Mouse (Mus musculus) heart, postnatal 14 days (tissue): ENCODE results near the gene Daxx. TPM values are rescaled to one million over a fixed set of nuclear protein-coding genes. Genes with fewer than 3 reads are reported as not detected.

Experiments
- DNase-seq, 2 experiments: peaks; one replicate each; pipeline ENCODE4 v3.0.0; 2021 to 2022
- intact Hi-C: fragments of 180-260 bp; cut with DNase I; formaldehyde crosslinking; loops from one replicate; pipeline ENCODE4 v1.15.1; 2025
- microRNA-seq, 2 experiments: library from miRNA; unstranded; fragments of <30 nt; microRNA quantifications; one replicate each; pipeline ENCODE4 v1.2.0; 2021 to 2022
- total RNA-seq, 2 experiments: library from RNA; stranded (reverse); gene quantifications; 2 replicates each; pipeline ENCODE4 v1.2.3; 2021

Gene Daxx
- total RNA-seq, 2 experiments from 2014 or later = 11.3 to 13.7 TPM

- intact Hi-C loops = loop anchor here (5.0 kb wide), 1 partner anchor 67 kb away; the partner anchor contains the start of gene Ring1
- peak; percentile 94 to 97 for DNase-seq
These were observed 46.5 kb downstream of the Daxx start, which contains the start of the genes Vps52 and Rps18 for GRCm38 (mm10) chr17:33955555-33956214. Gene Vps52, plus strand, starts transcription at chr17:33955812. Gene Rps18, minus strand, starts transcription at chr17:33956001.

DNA sequence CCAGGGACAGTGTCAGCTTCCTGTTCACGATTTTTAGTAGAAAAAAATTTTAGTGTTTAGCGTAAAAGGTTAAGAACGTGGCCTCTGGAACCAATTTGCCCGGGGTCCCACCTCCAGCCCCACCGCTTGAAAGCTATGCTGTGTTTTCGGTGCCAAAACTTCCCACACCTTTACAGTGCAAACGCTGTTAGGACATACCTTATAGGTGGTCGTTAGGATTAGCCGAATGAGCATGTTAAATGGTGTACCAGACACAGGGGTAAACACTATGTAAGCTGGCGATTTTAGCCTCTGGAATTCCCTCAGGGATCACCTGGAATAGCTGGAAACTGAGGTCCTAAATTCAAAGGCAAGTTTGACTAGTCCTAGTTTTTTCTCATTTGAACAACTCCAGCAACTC, 47.1 kb downstream of the Daxx start:
- intact Hi-C loops = loop anchor here (5.0 kb wide), 1 partner anchor 66 kb away; the partner anchor contains the start of gene Ring1
- no peak for DNase-seq

- no peak for DNase-seq
- intact Hi-C loops = loop anchor here (5.0 kb wide), 1 partner anchor 65 kb away; the partner anchor contains the start of gene Ring1
These were observed 48.3 kb downstream of the Daxx start for GRCm38 (mm10) chr17:33957493-33957892.

DNA sequence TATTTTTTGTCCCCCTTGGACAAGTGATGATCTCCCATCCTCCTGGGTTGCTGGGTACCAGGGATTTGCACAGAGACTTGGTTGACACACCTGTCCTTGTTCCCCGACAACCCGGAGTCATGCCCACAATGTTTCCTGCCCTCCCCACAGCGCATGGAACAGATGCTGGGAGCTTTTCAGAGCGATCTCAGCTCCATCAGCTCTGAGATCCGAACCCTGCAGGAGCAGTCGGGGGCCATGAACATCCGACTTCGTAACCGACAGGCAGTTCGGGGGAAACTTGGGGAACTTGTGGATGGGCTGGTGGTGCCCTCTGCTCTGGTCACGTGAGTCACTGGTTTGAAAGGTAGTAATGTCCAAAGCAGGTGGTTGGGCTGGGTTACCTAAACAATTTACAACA, 49.2 kb downstream of the Daxx start:
- intact Hi-C loops = loop anchor here (5.0 kb wide), 1 partner anchor 64 kb away; the partner anchor contains the start of gene Ring1
- DNase-seq = no peak

DNA sequence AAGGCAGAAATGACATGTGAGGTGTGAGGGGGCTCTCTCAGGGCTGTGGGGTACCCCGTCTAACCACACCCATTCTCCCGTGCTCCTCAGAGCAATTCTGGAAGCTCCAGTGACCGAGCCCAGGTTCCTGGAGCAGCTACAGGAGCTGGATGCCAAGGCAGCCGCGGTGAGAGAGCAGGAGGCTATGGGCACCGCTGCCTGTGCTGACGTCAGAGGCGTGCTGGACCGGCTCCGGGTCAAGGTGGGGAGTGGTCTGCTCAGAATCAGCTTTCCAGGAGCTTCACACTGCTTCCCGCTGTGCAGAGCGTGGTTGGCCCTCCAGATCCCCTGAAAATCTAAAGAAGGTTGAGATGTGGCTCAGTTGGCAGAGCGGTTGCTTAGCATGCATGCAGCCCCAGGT, 49.9 kb downstream of the Daxx start:
- DNase-seq = no peak
- intact Hi-C loops = loop anchor here (5.0 kb wide), 1 partner anchor 63 kb away; the partner anchor contains the start of gene Ring1

- intact Hi-C loops = loop anchor here (5.0 kb wide), 1 partner anchor 62 kb away; the partner anchor contains the start of gene Ring1
- no peak for DNase-seq
These were observed 50.7 kb downstream of the Daxx start for GRCm38 (mm10) chr17:33959948-33960347.

- intact Hi-C loops = no loop called here
- no peak for DNase-seq
These were observed 53.7 kb downstream of the Daxx start for GRCm38 (mm10) chr17:33962876-33963275.

Small RNA genes within 50 kb of the gene (microRNA-seq; reads per million reads assigned to microRNA genes)
- 0 reads per million in 2 experiments for gene Gm27740

Other genes starting within 250 kb of the Daxx start
- gene Hnrnpm, start 222.6 kb upstream of the Daxx start, total RNA-seq = 100 to 1,000 TPM; 101 to 111 TPM
- 100 to 1,000 TPM; 160 to 167 TPM for gene March2, start 190.7 kb upstream of the Daxx start, total RNA-seq
- gene Rab11b, start 148.9 kb upstream of the Daxx start, total RNA-seq = 100 to 1,000 TPM; 271 to 275 TPM
- gene Angptl4, start 127.6 kb upstream of the Daxx start, total RNA-seq = 10 to 100 TPM; 20.5 to 31.6 TPM
- gene Kank3, start 98.9 kb upstream of the Daxx start, total RNA-seq = 100 to 1,000 TPM in 1 of 2 experiments, 10 to 100 TPM in 1; 96.9 to 104 TPM
- 100 to 1,000 TPM; 736 to 815 TPM for gene Rps28, start 84.9 kb upstream of the Daxx start, total RNA-seq
- gene Ndufa7, start 84.8 kb upstream of the Daxx start, total RNA-seq = 100 to 1,000 TPM; 544 to 555 TPM
- 10 to 100 TPM; 25.0 to 26.6 TPM for gene Cd320, start 66.3 kb upstream of the Daxx start, total RNA-seq
- gene Gm7029, start 35.6 kb upstream of the Daxx start, total RNA-seq = not detected
- gene Kifc1, start 18.8 kb upstream of the Daxx start, total RNA-seq = 1 to 10 TPM; 4.1 to 5.8 TPM
- not detected for gene Platr17, start 4.3 kb upstream of the Daxx start, total RNA-seq
- gene Tapbp, start 6.5 kb downstream of the Daxx start, total RNA-seq = 100 to 1,000 TPM in 1 of 2 experiments, 10 to 100 TPM in 1; 92.8 to 100 TPM
- gene Zbtb22, start 6.5 kb downstream of the Daxx start, total RNA-seq = 10 to 100 TPM; 16.8 to 20.3 TPM
- 10 to 100 TPM; 54.7 to 58.6 TPM for gene Rgl2, start 20.1 kb downstream of the Daxx start, total RNA-seq
- 10 to 100 TPM; 62.7 to 73.7 TPM for gene Pfdn6, start 30.9 kb downstream of the Daxx start, total RNA-seq
- gene Wdr46, start 31.2 kb downstream of the Daxx start, total RNA-seq = 10 to 100 TPM; 10.4 to 11.5 TPM
- gene B3galt4, start 42.1 kb downstream of the Daxx start, total RNA-seq = 1 to 10 TPM; 2.2 to 2.9 TPM
- 10 to 100 TPM; 35.0 to 37.8 TPM for gene Vps52, start 46.4 kb downstream of the Daxx start, total RNA-seq
- gene Rps18, start 46.6 kb downstream of the Daxx start, total RNA-seq = 100 to 1,000 TPM; 417 to 479 TPM
- 10 to 100 TPM; 56.5 to 61.2 TPM for gene H2-K1, start 90.9 kb downstream of the Daxx start, total RNA-seq
- 10 to 100 TPM; 12.2 to 14.6 TPM for gene Ring1, start 115.3 kb downstream of the Daxx start, total RNA-seq
- gene H2-Ke6, start 118.6 kb downstream of the Daxx start, total RNA-seq = 10 to 100 TPM; 80.6 to 88.2 TPM
- gene Slc39a7, start 122.3 kb downstream of the Daxx start, total RNA-seq = 10 to 100 TPM; 63.2 to 63.3 TPM
- 10 to 100 TPM; 41.9 to 44.7 TPM for gene Rxrb, start 122.4 kb downstream of the Daxx start, total RNA-seq
- 1 to 10 TPM; 1.5 to 2.7 TPM for gene Col11a2, start 130.0 kb downstream of the Daxx start, total RNA-seq
- under 1 TPM; 0.33 to 0.54 TPM for gene H2-Oa, start 182.9 kb downstream of the Daxx start, total RNA-seq
- gene H2-DMa, start 210.1 kb downstream of the Daxx start, total RNA-seq = 1 to 10 TPM; 3.5 to 4.0 TPM
- 10 to 100 TPM; 93.2 to 99.4 TPM for gene Brd2, start 213.2 kb downstream of the Daxx start, total RNA-seq
- 1 to 10 TPM in 1 of 2 experiments, under 1 TPM in 1; 0.96 to 1.6 TPM for gene H2-DMb2, start 233.9 kb downstream of the Daxx start, total RNA-seq
- gene H2-DMb1, start 243.7 kb downstream of the Daxx start, total RNA-seq = 1 to 10 TPM; 1.4 to 1.8 TPM